Mouse (Mus musculus) bone marrow macrophage, adult 2 months (primary cell): ENCODE results near the gene Amz1.

Source experiments
- CTCF ChIP-seq: IDR thresholded peaks from 2 replicates; pipeline ENCODE4 v1.5.1; 2012; ENCODE audit warnings: low read depth, mild to moderate bottlenecking, low read length, moderate library complexity
- POLR2A ChIP-seq: IDR thresholded peaks from 2 replicates; pipeline ENCODE4 v1.6.1; 2012; ENCODE audit warnings: mild to moderate bottlenecking, low read depth, low read length, borderline replicate concordance

GRCm38 (mm10) chr5:140703480-140704377 lies 20.2 kb upstream of the Amz1 start:
- TF ChIP-seq CTCF (no peak), POLR2A (no peak)
